Mouse (Mus musculus) kidney, adult 2 months (tissue): Measurements from ENCODE around the gene Fam160a1.

ENCODE experiments used
- CTCF ChIP-seq: fragments of 200-500 bp; conservative IDR thresholded peaks from 2 replicates; pipeline ENCODE4 v1.5.1; 2011; ENCODE audit warnings: low read depth, mild to moderate bottlenecking, control low read depth, low read length, moderate library complexity, mixed read lengths; ENCODE audit not compliant: insufficient read depth, insufficient read length
- POLR2A ChIP-seq: fragments of 200-500 bp; IDR thresholded peaks from one replicate; pipeline ENCODE4 v1.6.1; 2011; ENCODE audit warnings: low read depth, low read length, control low read depth

DNA sequence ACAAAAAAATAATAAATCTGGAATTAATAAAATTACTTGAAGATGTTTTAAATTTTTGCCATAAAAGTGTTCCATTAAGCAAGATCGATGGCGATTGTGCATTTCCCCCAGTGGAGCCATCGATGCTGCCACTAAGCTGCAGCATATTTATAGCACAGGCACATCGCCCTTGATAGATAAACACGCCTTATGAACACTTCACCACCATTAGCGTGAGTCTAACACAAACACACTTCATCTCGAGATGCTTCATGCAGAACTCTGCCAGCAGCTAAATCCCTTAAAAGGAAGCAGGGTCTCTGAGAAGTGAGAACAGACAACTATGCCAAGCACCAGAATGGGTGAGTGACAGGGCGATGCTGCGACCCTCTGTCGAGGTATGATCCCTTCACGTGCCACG lies 150.4 kb downstream of the Fam160a1 start:
- TF ChIP-seq CTCF: no peak
- no peak for TF ChIP-seq POLR2A
